Mouse (Mus musculus) kidney, embryonic 14.5 days (tissue): ENCODE results near the gene Slx1b. TPM values are rescaled to one million over a fixed set of nuclear protein-coding genes. Genes with fewer than 3 reads are reported as not detected.

Experiments used
- ATAC-seq: fragments of 200-750 bp; cut with Nextera tagmentation; 2 replicates; pipeline ENCODE4 v1.8.0; 2017; ENCODE audit warnings: moderate number of reproducible peaks, mild to moderate bottlenecking, moderate TSS enrichment, moderate library complexity; ENCODE audit not compliant: low FRiP score, low TSS enrichment
- H3K27ac ChIP-seq: fragments of 300-500 bp; sonication (generic); 2 replicates; pipeline ENCODE4 v1.5.1; 2014; ENCODE audit warnings: low read depth, mild to moderate bottlenecking, low read length, moderate library complexity, mixed read lengths
- H3K27me3 ChIP-seq: fragments of 300-500 bp; sonication (generic); 2 replicates; pipeline ENCODE4 v1.6.1; 2014; ENCODE audit warnings: mild to moderate bottlenecking, low read length; ENCODE audit not compliant: control insufficient read depth, insufficient read depth
- H3K36me3 ChIP-seq: fragments of 300-500 bp; sonication (generic); 2 replicates; pipeline ENCODE4 v1.6.1; 2014; ENCODE audit warnings: low read length, mixed read lengths; ENCODE audit not compliant: control insufficient read depth, insufficient read depth
- H3K4me1 ChIP-seq: fragments of 300-500 bp; sonication (generic); 2 replicates; pipeline ENCODE4 v1.6.1; 2014; ENCODE audit warnings: low read length, mixed read lengths; ENCODE audit not compliant: control insufficient read depth, insufficient read depth
- H3K4me2 ChIP-seq: fragments of 300-500 bp; sonication (generic); replicated peaks from 2 replicates; pipeline ENCODE4 v1.6.1; 2014; ENCODE audit warnings: low read depth, mild to moderate bottlenecking, low read length
- H3K4me3 ChIP-seq: fragments of 300-500 bp; sonication (generic); 2 replicates; pipeline ENCODE4 v1.5.1; 2014; ENCODE audit warnings: mild to moderate bottlenecking, low read length
- H3K9ac ChIP-seq: fragments of 300-500 bp; sonication (generic); 2 replicates; pipeline ENCODE4 v1.6.1; 2014; ENCODE audit warnings: low read depth, mild to moderate bottlenecking, low read length, moderate library complexity
- H3K9me3 ChIP-seq: fragments of 300-500 bp; sonication (generic); 2 replicates; pipeline ENCODE4 v1.6.1; 2016; ENCODE audit warnings: low read length; ENCODE audit not compliant: control insufficient read depth
- WGBS: fragments of 180-500 bp; shearing (Covaris S2); extraction: QIAGEN DNeasy Blood & Tissue Kit; methylation state at CpG from one replicate; pipeline ENCODE4 v1.1.7; 2014; 5-methylcytosine and 5-hydroxymethylcytosine counted together
- polyA plus RNA-seq: library from polyadenylated mRNA; unstranded; fragments of >200 nt; fragmentation: Nextera tagmentation; extraction: Ambion mirVana; gene quantifications from 2 replicates; pipeline ENCODE4 v1.2.1, GENCODE M21; 2014

Slx1b gene
- polyA plus RNA-seq, 1 experiment from 2014 or later = 8.1 TPM

- H3K36me3 ChIP-seq = peaks cover 19% of the 10 kb centered on the region; the same call in 1 of the 2 replicates
- H3K27ac ChIP-seq = no peak overlapping the region
- no peaks in the 10 kb centered on the region for H3K4me1 ChIP-seq
- ATAC-seq = no peak
- no peaks in the 10 kb centered on the region for H3K27me3 ChIP-seq
- 97% methylated on average over 8 of the region's 8 CpGs for WGBS
- no peak overlapping the region for H3K4me3 ChIP-seq
- H3K4me2 ChIP-seq = no peak overlapping the region
- no peaks in the 10 kb centered on the region for H3K9me3 ChIP-seq
- no peak overlapping the region for H3K9ac ChIP-seq
Observed at GRCm38 (mm10) chr7:126675104-126675503, 20.5 kb downstream of the Slx1b start.

GRCm38 (mm10) chr7:126672111-126672510, 23.5 kb downstream of the Slx1b start:
- H3K27ac ChIP-seq = no peak overlapping the region
- no peak overlapping the region for H3K9ac ChIP-seq
- H3K27me3 ChIP-seq = no peaks in the 10 kb centered on the region
- WGBS = 95% methylated on average over 9 of the region's 9 CpGs
- no peak for ATAC-seq
- no peaks in the 10 kb centered on the region for H3K4me1 ChIP-seq
- no peak overlapping the region for H3K4me3 ChIP-seq
- no peaks in the 10 kb centered on the region for H3K9me3 ChIP-seq
- H3K4me2 ChIP-seq = no peak overlapping the region
- peaks cover 21% of the 10 kb centered on the region; the same call in 1 of the 2 replicates for H3K36me3 ChIP-seq

DNA sequence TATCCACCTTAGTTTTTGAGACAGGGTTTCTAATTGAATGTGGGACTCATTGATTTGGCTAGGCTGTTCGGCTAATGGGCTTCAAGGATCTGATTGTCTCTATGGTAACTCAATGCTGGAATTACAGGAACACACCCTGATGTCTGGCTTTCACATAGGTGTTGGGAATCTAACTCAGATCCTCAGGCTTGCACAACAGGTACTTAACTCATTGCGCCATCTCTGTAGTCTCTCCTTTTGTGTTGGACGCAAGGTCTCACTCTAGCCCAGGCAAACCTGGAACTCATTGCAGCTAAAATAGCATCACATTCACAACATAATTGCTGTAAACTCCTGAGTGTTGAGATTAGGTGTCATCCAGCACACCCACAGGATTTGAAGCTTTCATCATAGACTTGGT, 25.4 kb downstream of the Slx1b start:
- Histone ChIP-seq H3K4me1 (no peaks in the 10 kb centered on the region), H3K36me3 (peaks cover 23% of the 10 kb centered on the region; the same call in 1 of the 2 replicates), H3K27ac (no peak overlapping the region), H3K27me3 (no peaks in the 10 kb centered on the region), H3K4me3 (no peak overlapping the region), H3K9me3 (no peaks in the 10 kb centered on the region), H3K9ac (no peak overlapping the region), H3K4me2 (no peak overlapping the region)
- 90% methylated on average over 3 of the region's 3 CpGs for WGBS
- no peak for ATAC-seq

- H3K9me3 ChIP-seq = no peaks in the 10 kb centered on the region
- peak overlapping the region; percentile 51; the same call in 1 of the 2 replicates for H3K27ac ChIP-seq
- peaks cover 33% of the 10 kb centered on the region; the same call in 1 of the 2 replicates for H3K36me3 ChIP-seq
- no peak overlapping the region for H3K9ac ChIP-seq
- 76% methylated on average over 5 of the region's 5 CpGs for WGBS
- H3K27me3 ChIP-seq = no peaks in the 10 kb centered on the region
- ATAC-seq = no peak
- no peak overlapping the region for H3K4me3 ChIP-seq
- no peak overlapping the region for H3K4me2 ChIP-seq
- H3K4me1 ChIP-seq = no peaks in the 10 kb centered on the region
Observed at GRCm38 (mm10) chr7:126668452-126668851, 27.1 kb downstream of the Slx1b start.

GRCm38 (mm10) chr7:126667495-126668090, 28.0 kb downstream of the Slx1b start:
- H3K27ac ChIP-seq = peak overlapping the region; percentile 51; the same call in 1 of the 2 replicates
- no peak overlapping the region for H3K9ac ChIP-seq
- WGBS = 76% methylated on average over 9 of the region's 9 CpGs
- ATAC-seq = no peak
- H3K9me3 ChIP-seq = no peaks in the 10 kb centered on the region
- peaks cover 28% of the 10 kb centered on the region; the same call in 1 of the 2 replicates for H3K36me3 ChIP-seq
- no peak overlapping the region for H3K4me2 ChIP-seq
- H3K4me3 ChIP-seq = no peak overlapping the region
- H3K4me1 ChIP-seq = no peaks in the 10 kb centered on the region
- H3K27me3 ChIP-seq = no peaks in the 10 kb centered on the region

DNA sequence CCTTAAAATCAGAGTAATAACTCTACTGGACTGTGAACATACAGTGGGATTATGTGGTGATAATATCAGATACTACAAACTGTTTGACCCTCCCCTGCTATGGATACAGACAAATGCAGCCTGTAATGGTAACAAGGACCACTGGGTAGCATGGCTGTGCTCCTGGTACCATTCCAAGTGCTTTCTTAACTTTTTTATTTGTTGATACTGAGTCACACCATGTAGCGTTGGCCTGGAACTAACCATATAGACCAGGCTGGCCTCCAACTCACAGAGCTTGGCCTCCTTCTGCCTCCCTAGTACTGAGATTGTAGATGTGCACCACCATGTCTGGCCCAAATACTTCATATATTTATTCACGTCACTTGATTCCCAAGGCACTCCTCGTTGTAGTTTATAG, 30.3 kb downstream of the Slx1b start:
- H3K27me3 ChIP-seq = no peaks in the 10 kb centered on the region
- no peak overlapping the region for H3K4me3 ChIP-seq
- no peaks in the 10 kb centered on the region for H3K9me3 ChIP-seq
- peaks cover 21% of the 10 kb centered on the region; the same call in 1 of the 2 replicates for H3K36me3 ChIP-seq
- H3K27ac ChIP-seq = no peak overlapping the region
- ATAC-seq = no peak
- no peak overlapping the region for H3K4me2 ChIP-seq
- no peak overlapping the region for H3K9ac ChIP-seq
- WGBS = 90% methylated on average over 3 of the region's 3 CpGs
- no peaks in the 10 kb centered on the region for H3K4me1 ChIP-seq

GRCm38 (mm10) chr7:126663646-126664045, 31.9 kb downstream of the Slx1b start:
- H3K36me3 ChIP-seq = peaks cover 17% of the 10 kb centered on the region; the same call in 1 of the 2 replicates
- H3K9me3 ChIP-seq = no peaks in the 10 kb centered on the region
- no peak overlapping the region for H3K27ac ChIP-seq
- ATAC-seq = peak; percentile 24; the same call in 1 of the 2 replicates
- no peak overlapping the region for H3K4me2 ChIP-seq
- 69% methylated on average over 8 of the region's 8 CpGs for whole genome bisulfite sequencing
- no peak overlapping the region for H3K4me3 ChIP-seq
- no peaks in the 10 kb centered on the region for H3K4me1 ChIP-seq
- H3K27me3 ChIP-seq = no peaks in the 10 kb centered on the region
- H3K9ac ChIP-seq = no peak overlapping the region

DNA sequence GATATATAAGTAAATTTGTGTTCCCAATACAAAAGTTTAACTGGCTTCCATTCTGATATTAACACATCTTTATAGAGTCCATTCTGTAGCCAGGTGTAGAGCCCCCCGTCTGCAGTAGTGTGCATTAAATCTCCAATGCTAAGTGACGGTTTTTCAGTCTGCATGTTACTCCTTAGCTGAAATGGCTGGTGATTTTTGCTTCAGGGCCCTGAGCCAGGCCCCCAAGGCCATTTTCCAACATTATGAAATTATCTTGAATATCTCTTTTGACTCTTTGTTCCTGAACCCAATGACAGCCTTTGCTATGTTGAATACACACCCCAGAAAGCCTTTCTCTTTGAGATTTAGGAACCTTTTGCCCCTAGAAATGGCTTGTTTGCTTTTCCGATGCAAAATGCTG, 35.8 kb downstream of the Slx1b start:
- no peak overlapping the region for H3K9ac ChIP-seq
- peaks cover 10% of the 10 kb centered on the region; the same call in 1 of the 2 replicates for H3K36me3 ChIP-seq
- H3K4me3 ChIP-seq = no peak overlapping the region
- no peaks in the 10 kb centered on the region for H3K9me3 ChIP-seq
- no peak overlapping the region for H3K27ac ChIP-seq
- no peak for ATAC-seq
- 89% methylated on average over 3 of the region's 3 CpGs for WGBS
- no peak overlapping the region for H3K4me2 ChIP-seq
- no peaks in the 10 kb centered on the region for H3K4me1 ChIP-seq
- no peaks in the 10 kb centered on the region for H3K27me3 ChIP-seq

DNA sequence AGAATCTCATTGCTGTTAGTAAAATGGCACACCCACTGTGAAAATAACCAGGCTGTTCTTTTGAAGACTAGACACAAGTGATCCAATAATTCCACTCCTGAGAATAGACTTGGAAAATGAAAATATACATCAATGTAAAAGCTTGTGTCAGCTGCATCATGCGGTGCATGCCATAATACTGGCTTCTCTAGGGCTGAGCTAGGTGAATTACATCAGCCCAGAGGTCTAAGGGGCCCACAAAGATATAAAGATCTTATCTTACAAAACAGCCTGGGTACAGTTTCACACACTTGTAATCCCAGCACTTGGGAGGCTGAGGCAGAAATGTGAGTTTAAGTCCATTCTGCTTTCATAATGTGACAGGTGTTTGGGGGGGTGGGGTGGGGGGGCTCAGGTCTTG, 38.1 kb downstream of the Slx1b start:
- Histone ChIP-seq H3K4me1 (no peaks in the 10 kb centered on the region), H3K4me2 (no peak overlapping the region), H3K4me3 (no peak overlapping the region), H3K27ac (no peak overlapping the region), H3K9me3 (no peaks in the 10 kb centered on the region), H3K36me3 (no peaks in the 10 kb centered on the region; the same call in 1 of the 2 replicates), H3K27me3 (no peaks in the 10 kb centered on the region), H3K9ac (no peak overlapping the region)
- WGBS = 79% methylated on average over 1 of the region's 1 CpGs
- ATAC-seq = no peak
